Mouse (Mus musculus) heart, embryonic 15.5 days (tissue): ENCODE data around the gene Inhba. TPM values are rescaled to one million over a fixed set of nuclear protein-coding genes. Genes with fewer than 3 reads are reported as not detected.

ENCODE experiments used
- ATAC-seq: fragments of 200-750 bp; cut with Nextera tagmentation; replicated peaks from 2 replicates; pipeline ENCODE4 v1.8.0; 2017; ENCODE audit warnings: low read depth, moderate TSS enrichment; ENCODE audit not compliant: insufficient number of reproducible peaks, insufficient read depth, low FRiP score
- H3K27ac ChIP-seq: fragments of 300-500 bp; sonication (generic); 2 replicates; pipeline ENCODE4 v1.5.1; 2015; ENCODE audit warnings: mild to moderate bottlenecking, inconsistent platforms
- H3K27me3 ChIP-seq: fragments of 300-500 bp; sonication (generic); 2 replicates; pipeline ENCODE4 v1.6.1; 2015; ENCODE audit warnings: inconsistent platforms
- H3K36me3 ChIP-seq: fragments of 300-500 bp; sonication (generic); 2 replicates; pipeline ENCODE4 v1.6.1; 2015; ENCODE audit warnings: mild to moderate bottlenecking, inconsistent platforms
- H3K4me1 ChIP-seq: fragments of 300-500 bp; sonication (generic); replicated peaks from 2 replicates; pipeline ENCODE4 v1.6.1; 2015; ENCODE audit warnings: inconsistent platforms
- H3K4me2 ChIP-seq: fragments of 300-500 bp; sonication (generic); 2 replicates; pipeline ENCODE4 v1.6.1; 2015; ENCODE audit warnings: inconsistent platforms, mild to moderate bottlenecking, moderate library complexity
- H3K4me3 ChIP-seq: fragments of 300-500 bp; sonication (generic); 2 replicates; pipeline ENCODE4 v1.5.1; 2015; ENCODE audit warnings: mild to moderate bottlenecking, inconsistent platforms
- H3K9ac ChIP-seq: fragments of 300-500 bp; sonication (generic); 2 replicates; pipeline ENCODE4 v1.6.1; 2015; ENCODE audit warnings: mild to moderate bottlenecking, inconsistent platforms
- H3K9me3 ChIP-seq: fragments of 300-500 bp; sonication (generic); replicated peaks from 2 replicates; pipeline ENCODE4 v1.6.1; 2016; ENCODE audit warnings: inconsistent platforms
- WGBS: fragments of 180-500 bp; shearing (Covaris S2); methylation state at CpG from one replicate; pipeline ENCODE4 v1.1.7; 2015; ENCODE audit warnings: mixed read lengths; 5-methylcytosine and 5-hydroxymethylcytosine counted together
- polyA plus RNA-seq: library from polyadenylated mRNA; unstranded; fragments of >200 nt; fragmentation: Nextera tagmentation; extraction: Ambion mirVana; gene quantifications from 2 replicates; pipeline ENCODE4 v1.2.1, GENCODE M21; 2015

Gene Inhba
- polyA plus RNA-seq, 1 experiment from 2014 or later = 12.5 TPM

GRCm38 (mm10) chr13:16023070-16024039, 11.7 kb downstream of the Inhba start:
- Histone ChIP-seq H3K27ac (no peak overlapping the region), H3K4me3 (no peak overlapping the region), H3K9ac (no peak overlapping the region), H3K9me3 (no peaks in the 10 kb centered on the region), H3K27me3 (no peaks in the 10 kb centered on the region), H3K36me3 (no peaks in the 10 kb centered on the region), H3K4me2 (peak overlapping the region; percentile 18; the same call in 1 of the 2 replicates), H3K4me1 (peaks cover 23% of the 10 kb centered on the region)
- ATAC-seq = no peak
- 59% methylated on average over 13 of the region's 13 CpGs for WGBS

GRCm38 (mm10) chr13:16030557-16031057, 19.0 kb downstream of the Inhba start:
- no peak overlapping the region for H3K4me3 ChIP-seq
- no peak for ATAC-seq
- no peak overlapping the region for H3K27ac ChIP-seq
- no peak overlapping the region for H3K9ac ChIP-seq
- H3K36me3 ChIP-seq = no peaks in the 10 kb centered on the region
- H3K9me3 ChIP-seq = no peaks in the 10 kb centered on the region
- H3K4me1 ChIP-seq = no peaks in the 10 kb centered on the region
- WGBS = 68% methylated on average over 5 of the region's 5 CpGs
- H3K27me3 ChIP-seq = no peaks in the 10 kb centered on the region
- H3K4me2 ChIP-seq = no peak overlapping the region

GRCm38 (mm10) chr13:16032425-16032824, 20.8 kb downstream of the Inhba start:
- Histone ChIP-seq H3K9ac (no peak overlapping the region), H3K4me3 (no peak overlapping the region), H3K27me3 (no peaks in the 10 kb centered on the region), H3K4me2 (no peak overlapping the region), H3K9me3 (no peaks in the 10 kb centered on the region), H3K36me3 (no peaks in the 10 kb centered on the region), H3K4me1 (no peaks in the 10 kb centered on the region), H3K27ac (no peak overlapping the region)
- ATAC-seq = no peak

GRCm38 (mm10) chr13:16032935-16033592, 21.4 kb downstream of the Inhba start:
- no peak overlapping the region for H3K27ac ChIP-seq
- 71% methylated on average over 6 of the region's 6 CpGs for WGBS
- H3K4me3 ChIP-seq = no peak overlapping the region
- ATAC-seq = no peak
- H3K4me1 ChIP-seq = no peaks in the 10 kb centered on the region
- no peaks in the 10 kb centered on the region for H3K36me3 ChIP-seq
- H3K9ac ChIP-seq = no peak overlapping the region
- H3K9me3 ChIP-seq = no peaks in the 10 kb centered on the region
- no peaks in the 10 kb centered on the region for H3K27me3 ChIP-seq
- H3K4me2 ChIP-seq = no peak overlapping the region

GRCm38 (mm10) chr13:16069079-16069478, 57.4 kb downstream of the Inhba start:
- H3K27me3 ChIP-seq = no peaks in the 10 kb centered on the region
- 74% methylated on average over 2 of the region's 2 CpGs for WGBS
- H3K4me1 ChIP-seq = no peaks in the 10 kb centered on the region
- no peak for ATAC-seq
- no peaks in the 10 kb centered on the region for H3K36me3 ChIP-seq
- H3K27ac ChIP-seq = no peak overlapping the region
- H3K9ac ChIP-seq = no peak overlapping the region
- H3K9me3 ChIP-seq = no peaks in the 10 kb centered on the region
- H3K4me2 ChIP-seq = no peak overlapping the region
- H3K4me3 ChIP-seq = no peak overlapping the region

- Histone ChIP-seq H3K4me2 (no peak overlapping the region), H3K9me3 (no peaks in the 10 kb centered on the region), H3K4me1 (no peaks in the 10 kb centered on the region), H3K4me3 (no peak overlapping the region), H3K27ac (no peak overlapping the region), H3K9ac (no peak overlapping the region), H3K36me3 (no peaks in the 10 kb centered on the region), H3K27me3 (no peaks in the 10 kb centered on the region)
- ATAC-seq = no peak
- 40% methylated on average over 5 of the region's 5 CpGs for WGBS
These were observed 65.6 kb downstream of the Inhba start for GRCm38 (mm10) chr13:16077276-16077675.

- Histone ChIP-seq H3K9ac (no peak overlapping the region), H3K4me2 (no peak overlapping the region), H3K4me1 (no peaks in the 10 kb centered on the region), H3K27me3 (no peaks in the 10 kb centered on the region), H3K27ac (no peak overlapping the region), H3K4me3 (no peak overlapping the region), H3K36me3 (no peaks in the 10 kb centered on the region), H3K9me3 (no peaks in the 10 kb centered on the region)
- ATAC-seq = no peak
- 61% methylated on average over 7 of the region's 7 CpGs for WGBS
These were observed 66.6 kb downstream of the Inhba start for GRCm38 (mm10) chr13:16078216-16078731.

- Histone ChIP-seq H3K4me3 (no peak overlapping the region), H3K4me1 (no peaks in the 10 kb centered on the region), H3K27ac (no peak overlapping the region), H3K9me3 (no peaks in the 10 kb centered on the region), H3K9ac (no peak overlapping the region), H3K4me2 (no peak overlapping the region), H3K36me3 (no peaks in the 10 kb centered on the region), H3K27me3 (no peaks in the 10 kb centered on the region)
- 54% methylated on average over 2 of the region's 2 CpGs for WGBS
- ATAC-seq = no peak
These were observed 68.6 kb downstream of the Inhba start for GRCm38 (mm10) chr13:16080205-16080604.
